Mouse (Mus musculus): ENCODE data around the gene Vmn2r11. TPM values are rescaled to one million over a fixed set of nuclear protein-coding genes. Genes with fewer than 3 reads are reported as not detected.

Gene Vmn2r11
- 0.09 TPM for polyA plus RNA-seq (2017; shearing (Covaris generic))

GRCm38 (mm10) chr5:109059469-109059868, at the start of gene Vmn2r11:
TSS of gene Vmn2r11 (minus strand) at chr5:109059569.

DNA sequence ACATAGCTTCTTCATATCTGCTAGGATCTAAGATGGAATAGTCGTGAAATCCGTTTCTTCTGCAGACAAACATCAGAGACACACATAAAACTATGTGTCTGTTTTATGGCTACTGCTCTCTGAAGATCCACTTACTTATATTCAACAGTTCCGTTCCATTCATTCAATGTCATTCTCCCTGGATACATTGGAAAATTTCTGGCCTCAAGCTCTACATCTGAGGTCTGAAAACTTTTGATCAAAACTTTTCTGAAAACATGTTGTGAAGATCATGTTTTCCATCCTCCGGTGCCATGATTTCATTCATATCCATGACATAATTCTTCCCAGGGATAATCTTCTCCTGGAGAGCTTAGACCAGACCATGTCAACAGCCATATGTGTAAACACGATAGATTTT, 38.5 kb upstream of the Vmn2r11 start, which contains the start of gene Vmn2r12:
Gene Vmn2r12, minus strand, starts transcription at position 101 of the 400 bp plus-strand sequence.

GRCm38 (mm10) chr5:109006427-109006826, 52.9 kb downstream of the Vmn2r11 start, which contains the start of gene Vmn2r10:
TSS of gene Vmn2r10 (minus strand) at chr5:109006527.

Other genes starting within 250 kb of the Vmn2r11 start
- 0.05 TPM for gene Vmn2r9, start 207.0 kb downstream of the Vmn2r11 start, polyA plus RNA-seq (2017; shearing (Covaris generic))
- gene Vmn2r10, start 53.0 kb downstream of the Vmn2r11 start, polyA plus RNA-seq (2017; shearing (Covaris generic)): 0.05 TPM
- not detected for gene Vmn2r12, start 38.4 kb upstream of the Vmn2r11 start, polyA plus RNA-seq (2017; shearing (Covaris generic))
- gene Vmn2r13, start 132.6 kb upstream of the Vmn2r11 start, polyA plus RNA-seq (2017; shearing (Covaris generic)): not detected
- not detected for gene Vmn2r14, start 165.1 kb upstream of the Vmn2r11 start, polyA plus RNA-seq (2017; shearing (Covaris generic))
- not detected for gene Vmn2r15, start 238.1 kb upstream of the Vmn2r11 start, polyA plus RNA-seq (2017; shearing (Covaris generic))